Mouse (Mus musculus) hindbrain, postnatal 0 days (tissue): Measurements from ENCODE around the gene F13b. TPM values are rescaled to one million over a fixed set of nuclear protein-coding genes. Genes with fewer than 3 reads are reported as not detected.

Source experiments
- ATAC-seq: fragments of 200-750 bp; cut with Nextera tagmentation; 2 replicates; pipeline ENCODE4 v1.8.0; 2017; ENCODE audit warnings: mild to moderate bottlenecking, moderate TSS enrichment, moderate library complexity
- DNase-seq: peaks from one replicate; pipeline ENCODE4 v3.0.0-alpha.2; 2015; ENCODE audit warnings: low spot score
- H3K27ac ChIP-seq: fragments of 300-500 bp; sonication (generic); 2 replicates; pipeline ENCODE4 v1.5.1; 2014; ENCODE audit warnings: mild to moderate bottlenecking
- H3K27me3 ChIP-seq: fragments of 300-500 bp; sonication (generic); 2 replicates; pipeline ENCODE4 v1.6.1; 2014; ENCODE audit warnings: low read length, mixed read lengths; ENCODE audit not compliant: insufficient read depth
- H3K36me3 ChIP-seq: fragments of 300-500 bp; sonication (generic); 2 replicates; pipeline ENCODE4 v1.6.1; 2014; ENCODE audit warnings: low read length, mixed read lengths; ENCODE audit not compliant: insufficient read depth
- H3K4me1 ChIP-seq: fragments of 300-500 bp; sonication (generic); 2 replicates; pipeline ENCODE4 v1.6.1; 2014; ENCODE audit warnings: antibody characterized with exemption, low read length, mixed read lengths; ENCODE audit not compliant: insufficient read depth
- H3K4me2 ChIP-seq: fragments of 300-500 bp; sonication (generic); 2 replicates; pipeline ENCODE4 v1.6.1; 2014; ENCODE audit warnings: low read depth, mild to moderate bottlenecking, low read length, moderate library complexity, mixed read lengths
- H3K4me3 ChIP-seq: fragments of 300-500 bp; sonication (generic); 2 replicates; pipeline ENCODE4 v1.5.1; 2014; ENCODE audit warnings: low read length
- H3K9ac ChIP-seq: fragments of 300-500 bp; sonication (generic); replicated peaks from 2 replicates; pipeline ENCODE4 v1.6.1; 2014; ENCODE audit warnings: mild to moderate bottlenecking, low read length, moderate library complexity, mixed read lengths
- H3K9me3 ChIP-seq: fragments of 300-500 bp; sonication (generic); 2 replicates; pipeline ENCODE4 v1.6.1; 2016; ENCODE audit warnings: low read length, mixed read lengths
- CTCF ChIP-seq: IDR thresholded peaks from 2 replicates; pipeline ENCODE4 v1.5.1; 2016; ENCODE audit warnings: antibody characterized with exemption, control low read depth, low read depth
- WGBS: fragments of 180-500 bp; shearing (Covaris S2); extraction: QIAGEN DNeasy Blood & Tissue Kit; methylation state at CpG from one replicate; pipeline ENCODE4 v1.1.7; 2014; 5-methylcytosine and 5-hydroxymethylcytosine counted together
- polyA plus RNA-seq: library from polyadenylated mRNA; unstranded; fragments of >200 nt; fragmentation: Nextera tagmentation; extraction: Ambion mirVana; gene quantifications from 2 replicates; pipeline ENCODE4 v1.2.1, GENCODE M21; 2015
- total RNA-seq: library from RNA; depleted of rRNA; stranded (reverse); fragments of >200 nt; gene quantifications from 2 replicates; pipeline ENCODE4 v1.2.3, GENCODE M21; 2014; rRNA removed

The F13b gene
- not detected in 2 replicates for total RNA-seq
- polyA plus RNA-seq, result 0.08 TPM in 1 of 2 replicates, not detected in the other

- Histone ChIP-seq H3K27ac (no peak within 1 kb of the TSS), H3K9me3 (no peaks in the 10 kb centered on the region), H3K4me1 (no peaks in the 10 kb centered on the region), H3K36me3 (no peaks in the 10 kb centered on the region), H3K27me3 (no peaks in the 10 kb centered on the region), H3K9ac (no peak within 1 kb of the TSS), H3K4me2 (no peak within 1 kb of the TSS), H3K4me3 (no peak within 1 kb of the TSS)
- WGBS, result 87% methylated on average over 3 of the region's 3 CpGs
- no peak for ATAC-seq
- TF ChIP-seq CTCF, result no peak
- no peak for DNase-seq
These were observed at the start of gene F13b for GRCm38 (mm10) chr1:139501258-139501752. Gene F13b, plus strand, starts transcription at chr1:139501702.

- TF ChIP-seq CTCF, result no peak
- WGBS, result under 1% methylated on average over 63 of the region's 65 CpGs
- Histone ChIP-seq H3K27me3 (no peaks in the 10 kb centered on the region), H3K4me1 (peaks cover 4% of the 10 kb centered on the region; the same call in 1 of the 2 replicates), H3K27ac (no peak within 1 kb of the TSS), H3K9ac (peak within 1 kb of the TSS; percentile 35), H3K36me3 (no peaks in the 10 kb centered on the region), H3K9me3 (no peaks in the 10 kb centered on the region), H3K4me2 (peak within 1 kb of the TSS; percentile 96), H3K4me3 (peak within 1 kb of the TSS; percentile 76)
- DNase-seq (peak; percentile 95), ATAC-seq (peak; percentile 100)
These were observed 46.9 kb upstream of the F13b start, which contains the start of gene Aspm for GRCm38 (mm10) chr1:139454340-139455225. Gene Aspm, plus strand, starts transcription at chr1:139454772.

GRCm38 (mm10) chr1:139455226-139455869, 46.2 kb upstream of the F13b start:
- Histone ChIP-seq H3K4me2 (peak overlapping the region; percentile 96), H3K27me3 (no peaks in the 10 kb centered on the region), H3K4me1 (peaks cover 4% of the 10 kb centered on the region; the same call in 1 of the 2 replicates), H3K9ac (peak overlapping the region; percentile 35), H3K36me3 (no peaks in the 10 kb centered on the region), H3K4me3 (peak overlapping the region; percentile 76), H3K27ac (no peak overlapping the region), H3K9me3 (no peaks in the 10 kb centered on the region)
- ATAC-seq (peak; percentile 27), DNase-seq (no peak)
- no peak for TF ChIP-seq CTCF
- 3% methylated on average over 17 of the region's 17 CpGs for WGBS

GRCm38 (mm10) chr1:139460807-139461206, 40.7 kb upstream of the F13b start:
- no peaks in the 10 kb centered on the region for H3K36me3 ChIP-seq
- TF ChIP-seq CTCF, result no peak
- no peaks in the 10 kb centered on the region for H3K9me3 ChIP-seq
- H3K27ac ChIP-seq, result no peak overlapping the region
- H3K27me3 ChIP-seq, result no peaks in the 10 kb centered on the region
- ATAC-seq (no peak), DNase-seq (no peak)
- H3K4me3 ChIP-seq, result no peak overlapping the region
- H3K9ac ChIP-seq, result no peak overlapping the region
- WGBS, result 80% methylated on average over 5 of the region's 5 CpGs
- no peaks in the 10 kb centered on the region for H3K4me1 ChIP-seq
- no peak overlapping the region for H3K4me2 ChIP-seq

GRCm38 (mm10) chr1:139465936-139466335, 35.6 kb upstream of the F13b start:
- no peaks in the 10 kb centered on the region for H3K9me3 ChIP-seq
- H3K27me3 ChIP-seq, result no peaks in the 10 kb centered on the region
- no peak overlapping the region for H3K27ac ChIP-seq
- no peak for TF ChIP-seq CTCF
- H3K36me3 ChIP-seq, result no peaks in the 10 kb centered on the region
- no peak for DNase-seq
- no peak overlapping the region for H3K4me3 ChIP-seq
- 84% methylated on average over 11 of the region's 11 CpGs for WGBS
- no peaks in the 10 kb centered on the region for H3K4me1 ChIP-seq
- H3K9ac ChIP-seq, result no peak overlapping the region
- ATAC-seq, result no peak
- H3K4me2 ChIP-seq, result no peak overlapping the region

- Histone ChIP-seq H3K36me3 (no peaks in the 10 kb centered on the region), H3K9ac (no peak overlapping the region), H3K27me3 (no peaks in the 10 kb centered on the region), H3K4me2 (no peak overlapping the region), H3K9me3 (no peaks in the 10 kb centered on the region), H3K4me3 (no peak overlapping the region), H3K4me1 (no peaks in the 10 kb centered on the region), H3K27ac (0 out of 2 replicates have a peak overlapping the region, but pooled peaks have one; percentile 48)
- 71% methylated on average over 11 of the region's 11 CpGs for WGBS
- DNase-seq, result peak; percentile 60
- no peak for TF ChIP-seq CTCF
- peak; percentile 55; the same call in 1 of the 2 replicates for ATAC-seq
These were observed 22.6 kb upstream of the F13b start for GRCm38 (mm10) chr1:139478898-139479297.
